In genomic region chr8:111732406-111733085, GRCm38 (mm10) we compare ENCODE assay signal across 8 mouse cellular contexts. TPM values are rescaled to one million over a fixed set of nuclear protein-coding genes. Genes with fewer than 3 reads are reported as not detected.
DNase-seq lines count a peak whose midpoint lies in the region; ATAC-seq and TF ChIP-seq lines count a peak whose summit lies in the region.

No protein-coding gene starts in this region.

- H3K27me3 ChIP-seq in heart, embryonic 16.5 days (ENCODE audit: control insufficient read depth, insufficient read depth, low read length): no peaks in the 10 kb centered on the region
- H3K27me3 ChIP-seq in hindbrain, embryonic 10.5 days (ENCODE audit: insufficient read depth, poor library complexity, severe bottlenecking): no peaks in the 10 kb centered on the region
- no peaks in the 10 kb centered on the region for H3K27me3 ChIP-seq in limb, embryonic 14.5 days (ENCODE audit: control insufficient read depth, insufficient read depth, low read length)
- no peaks in the 10 kb centered on the region for H3K27me3 ChIP-seq in small intestine, adult 2 months (ENCODE audit: control insufficient read depth, insufficient read depth, low read length)

- DNase-seq in heart, adult 9 months (ENCODE audit: low spot score in 2 of 2): no peak
- DNase-seq in hindbrain, embryonic 10.5 days (ENCODE audit: low spot score): no peak
- no peak for DNase-seq in limb, embryonic 14.5 days (ENCODE audit: low spot score)
- DNase-seq in layer of hippocampus, adult 9-10 months (ENCODE audit: low spot score): no peak
- no peak for DNase-seq in urinary bladder, adult 2 months (ENCODE audit: low spot score)

- no peaks in the 10 kb centered on the region for H3K9me3 ChIP-seq in heart, embryonic 16.5 days (replicated peaks; ENCODE audit: control insufficient read depth, low read length)
- H3K9me3 ChIP-seq in hindbrain, embryonic 10.5 days: no peaks in the 10 kb centered on the region
- H3K9me3 ChIP-seq in limb, embryonic 14.5 days (ENCODE audit: control insufficient read depth, low read length): no peaks in the 10 kb centered on the region

- H3K9ac ChIP-seq in heart, embryonic 16.5 days (ENCODE audit: low read length): peak overlapping the region; percentile 65
- H3K9ac ChIP-seq in limb, embryonic 14.5 days (ENCODE audit: low read depth, low read length, severe bottlenecking): peak overlapping the region; percentile 83

- peaks cover 88% of the 10 kb centered on the region for H3K4me1 ChIP-seq in heart, embryonic 16.5 days (ENCODE audit: control insufficient read depth, insufficient read depth, low read length)
- H3K4me1 ChIP-seq in bone marrow macrophage, adult 2 months (ENCODE audit: control insufficient read depth, insufficient read depth, low read length): 0 out of 2 replicates have a peak, but pooled peaks cover 2% of the 10 kb centered on the region
- H3K4me1 ChIP-seq in hindbrain, embryonic 10.5 days (replicated peaks): peaks cover 97% of the 10 kb centered on the region
- peaks cover 68% of the 10 kb centered on the region for H3K4me1 ChIP-seq in limb, embryonic 14.5 days (ENCODE audit: control insufficient read depth, insufficient read depth, low read length)
- H3K4me1 ChIP-seq in small intestine, adult 2 months (ENCODE audit: control insufficient read depth, insufficient read depth, insufficient read length, low read length): peaks cover 73% of the 10 kb centered on the region

- TF ChIP-seq POLR2A in bone marrow macrophage, adult 2 months (IDR thresholded peaks at IDR 0.05; ENCODE audit: borderline replicate concordance, low read depth, low read length): no peak
- TF ChIP-seq POLR2A in limb, embryonic 14.5 days (IDR thresholded peaks at IDR 0.05; ENCODE audit: borderline replicate concordance, extremely low read depth, insufficient read depth, insufficient read length): no peak
- no peak for TF ChIP-seq POLR2A in small intestine, adult 2 months (IDR thresholded peaks at IDR 0.05; ENCODE audit: low read depth, low read length)

- 19% methylated on average over 10 of the region's 10 CpGs for WGBS in heart, embryonic 16.5 days
- WGBS in hindbrain, embryonic 10.5 days: 34% methylated on average over 10 of the region's 10 CpGs
- 19% methylated on average over 10 of the region's 10 CpGs for whole genome bisulfite sequencing in limb, embryonic 14.5 days
- 25% methylated on average over 10 of the region's 10 CpGs for WGBS in small intestine, adult 2 months

- peak overlapping the region; percentile 91 for H3K4me2 ChIP-seq in heart, embryonic 16.5 days (ENCODE audit: low read depth, low read length)
- peak overlapping the region; percentile 71 for H3K4me2 ChIP-seq in limb, embryonic 14.5 days (replicated peaks; ENCODE audit: low read depth, low read length, severe bottlenecking)

- ATAC-seq in heart, embryonic 16.5 days (replicated peaks; ENCODE audit: extremely low read depth, insufficient read depth, low FRiP score): no peak
- no peak for ATAC-seq in limb, embryonic 14.5 days (ENCODE audit: low FRiP score, low read depth)

- peak overlapping the region; percentile 89 for H3K27ac ChIP-seq in heart, embryonic 16.5 days (ENCODE audit: low read length)
- H3K27ac ChIP-seq in bone marrow macrophage, adult 2 months (ENCODE audit: insufficient read depth, low read depth, low read length): no peak overlapping the region
- peak overlapping the region; percentile 93 for H3K27ac ChIP-seq in hindbrain, embryonic 10.5 days
- H3K27ac ChIP-seq in limb, embryonic 14.5 days (replicated peaks; ENCODE audit: low read depth, low read length): peak overlapping the region; percentile 67
- H3K27ac ChIP-seq in small intestine, adult 2 months (ENCODE audit: insufficient read depth, low read depth, low read length): peak overlapping the region; percentile 34

- H3K36me3 ChIP-seq in heart, embryonic 16.5 days (ENCODE audit: control insufficient read depth, insufficient read depth): no peaks in the 10 kb centered on the region
- peaks cover 18% of the 10 kb centered on the region; the same call in 1 of the 2 replicates for H3K36me3 ChIP-seq in hindbrain, embryonic 10.5 days
- no peaks in the 10 kb centered on the region for H3K36me3 ChIP-seq in limb, embryonic 14.5 days (ENCODE audit: control insufficient read depth, insufficient read depth, low read length)
- H3K36me3 ChIP-seq in small intestine, adult 2 months (ENCODE audit: control insufficient read depth, insufficient read depth, low read length): no peaks in the 10 kb centered on the region

- TF ChIP-seq CTCF in bone marrow macrophage, adult 2 months (IDR thresholded peaks at IDR 0.05; ENCODE audit: low read depth, low read length): no peak
- TF ChIP-seq CTCF in small intestine, adult 2 months (IDR thresholded peaks at IDR 0.05; ENCODE audit: extremely low read depth, insufficient read length, insufficient replicate concordance, low read depth, low read length): no peak

- peak overlapping the region; percentile 85 for H3K4me3 ChIP-seq in heart, embryonic 16.5 days (ENCODE audit: low read length)
- H3K4me3 ChIP-seq in bone marrow macrophage, adult 2 months (ENCODE audit: insufficient read depth, low read length): peak overlapping the region; percentile 39
- peak overlapping the region; percentile 77 for H3K4me3 ChIP-seq in hindbrain, embryonic 10.5 days
- peak overlapping the region; percentile 82 for H3K4me3 ChIP-seq in limb, embryonic 14.5 days (replicated peaks; ENCODE audit: low read length)
- peak overlapping the region; percentile 94 for H3K4me3 ChIP-seq in small intestine, adult 2 months (ENCODE audit: low read depth, low read length)

RNA-seq across cellular contexts. Expression of gene Bcar1, which starts 11.1 kb away (rescaled TPM):
- 39.8 and 46.7 TPM in 2 replicates for polyA plus RNA-seq in heart, embryonic 16.5 days (2015; fragmentation: Nextera tagmentation; extraction: Ambion mirVana)
- 0.40 and 0.56 TPM in 2 replicates for polyA plus RNA-seq in bone marrow macrophage, adult 2 months (2012; ENCODE audit: insufficient read depth, insufficient read length, missing spikeins)
- polyA plus RNA-seq in hindbrain, embryonic 10.5 days (2016; fragmentation: Nextera tagmentation; extraction: Ambion mirVana): 61.6 and 63.9 TPM in 2 replicates
- 55.5 and 79.4 TPM in 2 replicates for polyA plus RNA-seq in limb, embryonic 14.5 days (2012; rRNA removed)
- polyA plus RNA-seq in limb, embryonic 14.5 days (2014; fragmentation: Nextera tagmentation; extraction: Ambion mirVana): 40.7 and 45.4 TPM in 2 replicates
- polyA plus RNA-seq in small intestine, adult 2 months (2012; rRNA removed): 84.1 and 251 TPM in 2 replicates
- 40.1 and 42.5 TPM in 2 replicates for polyA plus RNA-seq in urinary bladder, adult 2 months (2012; rRNA removed)

RNA-seq across cellular contexts. Expression of gene Ctrb1, which starts 41.7 kb away (rescaled TPM):
- 0.17 and 2.1 TPM in 2 replicates for polyA plus RNA-seq in heart, embryonic 16.5 days (2015; fragmentation: Nextera tagmentation; extraction: Ambion mirVana)
- polyA plus RNA-seq in bone marrow macrophage, adult 2 months (2012; ENCODE audit: insufficient read depth, insufficient read length, missing spikeins): not detected in 2 replicates
- polyA plus RNA-seq in hindbrain, embryonic 10.5 days (2016; fragmentation: Nextera tagmentation; extraction: Ambion mirVana): not detected in 2 replicates
- polyA plus RNA-seq in limb, embryonic 14.5 days (2012; rRNA removed): 0.10 and 0.91 TPM in 2 replicates
- not detected in 2 replicates for polyA plus RNA-seq in limb, embryonic 14.5 days (2014; fragmentation: Nextera tagmentation; extraction: Ambion mirVana)
- 138 and 67,254 TPM in 2 replicates for polyA plus RNA-seq in small intestine, adult 2 months (2012; rRNA removed)
- polyA plus RNA-seq in urinary bladder, adult 2 months (2012; rRNA removed): 0.40 and 2.3 TPM in 2 replicates

Comparison
In these comparisons a context has a peak if more than half of its experiments do, and no peak if none do; other contexts are left out.
1. H3K4me3 ChIP-seq: peak in every context shown above with its lines; median percentile 94 in small intestine, adult 2 months; 85 in heart, embryonic 16.5 days; 82 in limb, embryonic 14.5 days; 77 in hindbrain, embryonic 10.5 days; 39 in bone marrow macrophage, adult 2 months.
2. RNA of gene Bcar1, which starts 11.1 kb away (polyA plus RNA-seq): 84.1 to 251 TPM in small intestine, adult 2 months, 61.6 to 63.9 TPM in hindbrain, embryonic 10.5 days, 40.7 to 79.4 TPM in limb, embryonic 14.5 days, 40.1 to 42.5 TPM in urinary bladder, adult 2 months and 39.8 to 46.7 TPM in heart, embryonic 16.5 days; 0.40 to 0.56 TPM in bone marrow macrophage, adult 2 months; every median in the first group is over 10 times any median in the second.
3. RNA of gene Ctrb1, which starts 41.7 kb away (polyA plus RNA-seq): 138 to 67,254 TPM in small intestine, adult 2 months; 0.17 to 2.1 TPM in heart, embryonic 16.5 days, 0.40 to 2.3 TPM in urinary bladder, adult 2 months, 0.10 to 0.91 TPM in limb, embryonic 14.5 days, not detected in bone marrow macrophage, adult 2 months and not detected in hindbrain, embryonic 10.5 days; every median in the first group is over 10 times any median in the second.